Mouse (Mus musculus): ENCODE data around the gene Cpne5. TPM values are rescaled to one million over a fixed set of nuclear protein-coding genes. Genes with fewer than 3 reads are reported as not detected.

Cpne5 gene
- polyA plus RNA-seq, 1 experiment from 2014 or later = 2.7 TPM

- H3K4me2 ChIP-seq (replicated peaks; ENCODE audit: low read depth) = no peak overlapping the region
- H3K36me3 ChIP-seq (ENCODE audit: control insufficient read depth, insufficient read depth) = no peaks in the 10 kb centered on the region
- no peaks in the 10 kb centered on the region for H3K9me3 ChIP-seq (ENCODE audit: control insufficient read depth)
- no peak for ATAC-seq
- H3K4me1 ChIP-seq (replicated peaks; ENCODE audit: control insufficient read depth, insufficient read depth, low read length) = no peaks in the 10 kb centered on the region
- no peak overlapping the region for H3K27ac ChIP-seq (ENCODE audit: low read depth, low read length)
- 82% methylated on average over 7 of the region's 7 CpGs for WGBS
- no peak for TF ChIP-seq CTCF (IDR thresholded peaks at IDR 0.05; ENCODE audit: low read depth)
- no peak overlapping the region for H3K4me3 ChIP-seq (ENCODE audit: low read depth, low read length)
- H3K9ac ChIP-seq (ENCODE audit: low read depth, low read length) = no peak overlapping the region
- no peaks in the 10 kb centered on the region for H3K27me3 ChIP-seq (replicated peaks; ENCODE audit: control insufficient read depth, insufficient read depth, low read length)
Measured at GRCm38 (mm10) chr17:29149766-29150165, 88.2 kb downstream of the Cpne5 start.

- Histone ChIP-seq H3K4me2 (replicated peaks; ENCODE audit: low read depth) (no peak overlapping the region), H3K4me1 (replicated peaks; ENCODE audit: control insufficient read depth, insufficient read depth, low read length) (no peaks in the 10 kb centered on the region), H3K36me3 (ENCODE audit: control insufficient read depth, insufficient read depth) (no peaks in the 10 kb centered on the region), H3K27ac (ENCODE audit: low read depth, low read length) (no peak overlapping the region), H3K9me3 (ENCODE audit: control insufficient read depth) (no peaks in the 10 kb centered on the region), H3K27me3 (replicated peaks; ENCODE audit: control insufficient read depth, insufficient read depth, low read length) (no peaks in the 10 kb centered on the region), H3K4me3 (ENCODE audit: low read depth, low read length) (no peak overlapping the region), H3K9ac (ENCODE audit: low read depth, low read length) (no peak overlapping the region)
- no peak for TF ChIP-seq CTCF (IDR thresholded peaks at IDR 0.05; ENCODE audit: low read depth)
- ATAC-seq = no peak
- 75% methylated on average over 6 of the region's 6 CpGs for WGBS
Measured at GRCm38 (mm10) chr17:29147773-29148172, 90.2 kb downstream of the Cpne5 start.

DNA sequence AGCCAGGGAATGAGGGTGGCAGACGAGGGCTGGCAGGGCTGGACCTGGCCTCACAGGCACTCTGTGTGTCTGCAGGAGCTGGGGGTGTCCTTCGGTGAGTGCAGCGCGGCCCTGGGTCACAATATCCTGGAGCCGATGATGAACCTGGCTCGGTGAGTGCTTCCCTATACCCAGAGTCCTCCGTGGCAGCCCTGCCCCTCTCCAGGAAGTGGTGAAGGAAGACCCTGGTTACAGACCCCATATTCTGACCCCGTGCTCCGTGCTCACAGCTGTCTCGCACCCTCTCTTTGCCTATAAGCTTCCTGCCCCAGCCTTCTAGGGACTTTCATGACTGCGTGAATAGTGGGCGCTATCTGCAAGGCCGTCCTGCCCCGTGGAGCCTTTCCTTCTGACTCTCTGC, 90.7 kb downstream of the Cpne5 start:
- Histone ChIP-seq H3K36me3 (ENCODE audit: control insufficient read depth, insufficient read depth) (no peaks in the 10 kb centered on the region), H3K4me1 (replicated peaks; ENCODE audit: control insufficient read depth, insufficient read depth, low read length) (no peaks in the 10 kb centered on the region), H3K27me3 (replicated peaks; ENCODE audit: control insufficient read depth, insufficient read depth, low read length) (no peaks in the 10 kb centered on the region), H3K4me2 (replicated peaks; ENCODE audit: low read depth) (no peak overlapping the region), H3K9ac (ENCODE audit: low read depth, low read length) (no peak overlapping the region), H3K4me3 (ENCODE audit: low read depth, low read length) (no peak overlapping the region), H3K27ac (ENCODE audit: low read depth, low read length) (no peak overlapping the region), H3K9me3 (ENCODE audit: control insufficient read depth) (no peaks in the 10 kb centered on the region)
- 78% methylated on average over 14 of the region's 14 CpGs for WGBS
- no peak for ATAC-seq
- TF ChIP-seq CTCF (IDR thresholded peaks at IDR 0.05; ENCODE audit: low read depth) = no peak

GRCm38 (mm10) chr17:29145101-29145500, 92.9 kb downstream of the Cpne5 start:
- Histone ChIP-seq H3K36me3 (ENCODE audit: control insufficient read depth, insufficient read depth) (no peaks in the 10 kb centered on the region), H3K9ac (ENCODE audit: low read depth, low read length) (no peak overlapping the region), H3K9me3 (ENCODE audit: control insufficient read depth) (no peaks in the 10 kb centered on the region), H3K4me3 (ENCODE audit: low read depth, low read length) (no peak overlapping the region), H3K27ac (ENCODE audit: low read depth, low read length) (no peak overlapping the region), H3K27me3 (replicated peaks; ENCODE audit: control insufficient read depth, insufficient read depth, low read length) (no peaks in the 10 kb centered on the region), H3K4me1 (replicated peaks; ENCODE audit: control insufficient read depth, insufficient read depth, low read length) (no peaks in the 10 kb centered on the region), H3K4me2 (replicated peaks; ENCODE audit: low read depth) (no peak overlapping the region)
- 91% methylated on average over 12 of the region's 12 CpGs for WGBS
- ATAC-seq = no peak
- no peak for TF ChIP-seq CTCF (IDR thresholded peaks at IDR 0.05; ENCODE audit: low read depth)

DNA sequence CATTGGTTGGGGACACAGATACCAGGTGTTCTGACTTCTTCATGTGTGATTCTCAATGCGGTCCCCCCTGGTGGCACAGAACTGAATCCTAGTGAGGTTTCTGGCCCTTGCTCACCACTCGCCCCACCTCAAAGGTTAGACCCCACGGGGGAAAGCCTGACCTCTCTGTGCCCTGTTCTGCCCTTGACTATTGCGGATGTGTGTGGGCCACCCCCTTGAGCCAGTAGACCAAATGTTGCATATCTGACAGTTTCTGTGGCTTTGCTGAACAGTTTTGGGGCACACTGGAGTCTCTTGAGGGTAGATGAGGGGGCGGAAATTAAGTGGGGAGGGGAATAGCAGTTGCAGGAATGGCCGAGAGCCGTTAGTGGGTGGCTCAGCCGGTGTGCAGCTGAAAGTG, 94.7 kb downstream of the Cpne5 start:
- no peak for TF ChIP-seq CTCF (IDR thresholded peaks at IDR 0.05; ENCODE audit: low read depth)
- Histone ChIP-seq H3K9ac (ENCODE audit: low read depth, low read length) (no peak overlapping the region), H3K9me3 (ENCODE audit: control insufficient read depth) (no peaks in the 10 kb centered on the region), H3K27ac (ENCODE audit: low read depth, low read length) (no peak overlapping the region), H3K4me1 (replicated peaks; ENCODE audit: control insufficient read depth, insufficient read depth, low read length) (no peaks in the 10 kb centered on the region), H3K27me3 (replicated peaks; ENCODE audit: control insufficient read depth, insufficient read depth, low read length) (0 out of 2 replicates have a peak, but pooled peaks cover 3% of the 10 kb centered on the region), H3K36me3 (ENCODE audit: control insufficient read depth, insufficient read depth) (no peaks in the 10 kb centered on the region), H3K4me3 (ENCODE audit: low read depth, low read length) (no peak overlapping the region), H3K4me2 (replicated peaks; ENCODE audit: low read depth) (no peak overlapping the region)
- ATAC-seq = no peak
- 83% methylated on average over 8 of the region's 8 CpGs for WGBS

DNA sequence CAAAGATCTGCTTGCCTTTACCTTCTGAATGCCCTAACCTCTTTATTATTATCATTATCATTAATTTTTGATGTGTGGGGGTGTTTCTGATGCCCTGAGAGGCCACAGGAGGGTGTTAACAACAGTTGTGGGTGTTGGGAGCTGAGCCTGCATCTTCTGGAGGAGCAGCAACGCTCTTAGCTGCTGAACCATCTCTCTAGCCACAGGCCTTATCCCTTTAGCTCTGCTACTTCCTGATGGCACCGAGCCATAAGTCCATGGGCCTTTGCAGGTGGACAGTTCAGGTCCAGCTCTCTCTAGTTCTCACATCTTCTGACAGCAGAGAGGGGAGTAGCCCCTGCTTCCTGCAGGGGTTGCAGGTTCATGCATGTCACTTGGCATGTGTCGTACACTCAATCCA, 96.4 kb downstream of the Cpne5 start:
- TF ChIP-seq CTCF (IDR thresholded peaks at IDR 0.05; ENCODE audit: low read depth) = no peak
- no peak for ATAC-seq

DNA sequence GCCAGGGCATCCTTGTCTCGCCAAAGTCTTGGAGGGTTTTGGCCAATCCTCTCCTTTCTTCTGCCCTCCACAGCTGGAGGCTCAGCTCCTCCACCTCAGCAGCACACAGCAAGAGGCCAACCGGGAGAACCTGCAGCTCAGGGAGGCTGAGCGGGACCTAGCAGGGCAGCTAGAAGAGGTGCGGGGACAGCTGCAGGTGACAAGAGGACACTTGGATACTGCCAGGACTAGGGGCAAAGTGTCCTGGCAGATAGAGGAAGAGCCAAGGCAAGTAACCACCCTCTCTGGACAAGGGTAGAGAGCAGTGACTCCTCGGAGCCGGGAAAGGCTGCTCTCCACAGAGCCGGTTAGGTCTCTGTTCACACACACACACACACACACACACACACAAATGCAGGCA, 100.1 kb downstream of the Cpne5 start:
- no peaks in the 10 kb centered on the region for H3K36me3 ChIP-seq (ENCODE audit: control insufficient read depth, insufficient read depth)
- no peak overlapping the region for H3K27ac ChIP-seq (ENCODE audit: low read depth, low read length)
- TF ChIP-seq CTCF (IDR thresholded peaks at IDR 0.05; ENCODE audit: low read depth) = no peak
- H3K9ac ChIP-seq (ENCODE audit: low read depth, low read length) = no peak overlapping the region
- H3K27me3 ChIP-seq (replicated peaks; ENCODE audit: control insufficient read depth, insufficient read depth, low read length) = 0 out of 2 replicates have a peak, but pooled peaks cover 3% of the 10 kb centered on the region
- no peaks in the 10 kb centered on the region for H3K4me1 ChIP-seq (replicated peaks; ENCODE audit: control insufficient read depth, insufficient read depth, low read length)
- whole genome bisulfite sequencing = 82% methylated on average over 7 of the region's 7 CpGs
- ATAC-seq = no peak
- no peak overlapping the region for H3K4me2 ChIP-seq (replicated peaks; ENCODE audit: low read depth)
- no peaks in the 10 kb centered on the region for H3K9me3 ChIP-seq (ENCODE audit: control insufficient read depth)
- H3K4me3 ChIP-seq (ENCODE audit: low read depth, low read length) = no peak overlapping the region

More for the DNA sequence above, 96.4 kb downstream of the Cpne5 start:
- Histone ChIP-seq H3K36me3 (ENCODE audit: control insufficient read depth, insufficient read depth) (no peaks in the 10 kb centered on the region), H3K4me1 (replicated peaks; ENCODE audit: control insufficient read depth, insufficient read depth, low read length) (no peaks in the 10 kb centered on the region), H3K9ac (ENCODE audit: low read depth, low read length) (no peak overlapping the region), H3K4me2 (replicated peaks; ENCODE audit: low read depth) (no peak overlapping the region), H3K4me3 (ENCODE audit: low read depth, low read length) (no peak overlapping the region), H3K9me3 (ENCODE audit: control insufficient read depth) (no peaks in the 10 kb centered on the region), H3K27me3 (replicated peaks; ENCODE audit: control insufficient read depth, insufficient read depth, low read length) (0 out of 2 replicates have a peak, but pooled peaks cover 3% of the 10 kb centered on the region), H3K27ac (ENCODE audit: low read depth, low read length) (no peak overlapping the region)
- WGBS = 74% methylated on average over 3 of the region's 3 CpGs

Measured in intestine, postnatal 0 days (tissue).